Mouse (Mus musculus) c-Kit-positive CD71-positive TER-119-positive erythroid progenitor cells, embryonic 14.5 days (primary cell): ENCODE measurements around the gene Gpr83.

Experiments
- DNase-seq: peaks from one replicate; pipeline ENCODE4 v3.0.0-alpha.2; 2013; ENCODE audit warnings: low spot score

Gene Gpr83

GRCm38 (mm10) chr9:14859868-14860639 is at the start of gene Gpr83:
TSS of gene Gpr83 (plus strand) at chr9:14860210.
- DNase-seq: no peak

GRCm38 (mm10) chr9:14821396-14821795 is 38.6 kb upstream of the Gpr83 start:
- no peak for DNase-seq

GRCm38 (mm10) chr9:14824840-14825239 is 35.2 kb upstream of the Gpr83 start:
- DNase-seq: no peak

GRCm38 (mm10) chr9:14827875-14828274 is 32.1 kb upstream of the Gpr83 start:
- DNase-seq: no peak

- no peak for DNase-seq
These were observed 28.0 kb upstream of the Gpr83 start for GRCm38 (mm10) chr9:14832046-14832445.

GRCm38 (mm10) chr9:14835335-14836075 is 24.5 kb upstream of the Gpr83 start:
- no peak for DNase-seq

- DNase-seq: no peak
These were observed 20.5 kb upstream of the Gpr83 start for GRCm38 (mm10) chr9:14839527-14839926.

GRCm38 (mm10) chr9:14839970-14840369 is 20.0 kb upstream of the Gpr83 start:
- DNase-seq: no peak

- no peak for DNase-seq
These were observed 17.9 kb upstream of the Gpr83 start for GRCm38 (mm10) chr9:14841878-14842761.

- DNase-seq: no peak
These were observed 16.6 kb upstream of the Gpr83 start for GRCm38 (mm10) chr9:14843311-14843857.

- no peak for DNase-seq
These were observed 16.1 kb upstream of the Gpr83 start for GRCm38 (mm10) chr9:14843901-14844300.

- DNase-seq: peak; percentile 27
These were observed 13.6 kb upstream of the Gpr83 start for GRCm38 (mm10) chr9:14846428-14846827.

- DNase-seq: no peak
These were observed 11.6 kb upstream of the Gpr83 start for GRCm38 (mm10) chr9:14848267-14848935.

GRCm38 (mm10) chr9:14854585-14854984 is 5.4 kb upstream of the Gpr83 start:
- no peak for DNase-seq

- no peak for DNase-seq
These were observed 2.9 kb upstream of the Gpr83 start for GRCm38 (mm10) chr9:14856922-14857654.

- DNase-seq: no peak
These were observed 1.8 kb upstream of the Gpr83 start for GRCm38 (mm10) chr9:14858170-14858706.

GRCm38 (mm10) chr9:14858782-14859181 is 1.2 kb upstream of the Gpr83 start:
- DNase-seq: no peak

- no peak for DNase-seq
These were observed 3.1 kb downstream of the Gpr83 start for GRCm38 (mm10) chr9:14863126-14863525.

- DNase-seq: no peak
These were observed 4.7 kb downstream of the Gpr83 start for GRCm38 (mm10) chr9:14864726-14865125.

- no peak for DNase-seq
These were observed 6.9 kb downstream of the Gpr83 start for GRCm38 (mm10) chr9:14866957-14867356.

- no peak for DNase-seq
These were observed 8.3 kb downstream of the Gpr83 start for GRCm38 (mm10) chr9:14868326-14868725.
